Mouse (Mus musculus) thymus, adult 2 months (tissue): Measurements from ENCODE around the gene Slc13a3.

ENCODE experiments used
- CTCF ChIP-seq: fragments of 200-500 bp; IDR thresholded peaks from 2 replicates; pipeline ENCODE4 v1.5.1; 2012; ENCODE audit warnings: mild to moderate bottlenecking, control low read depth, low read length, moderate library complexity, borderline replicate concordance; ENCODE audit not compliant: control insufficient read depth, poor library complexity, insufficient read depth; ENCODE audit errors: extremely low read depth
- POLR2A ChIP-seq: fragments of 200-500 bp; IDR thresholded peaks from 2 replicates; pipeline ENCODE4 v1.6.1; 2012; ENCODE audit warnings: mild to moderate bottlenecking, low read length, control low read depth, moderate library complexity; ENCODE audit not compliant: control insufficient read depth, poor library complexity, insufficient read depth; ENCODE audit errors: extremely low read depth

GRCm38 (mm10) chr2:165456710-165457109 is 16.3 kb downstream of the Slc13a3 start:
- TF ChIP-seq CTCF (no peak), POLR2A (no peak)
